Mouse (Mus musculus) hindbrain, embryonic 13.5 days (tissue): ENCODE results near the gene Tspo2. TPM values are rescaled to one million over a fixed set of nuclear protein-coding genes. Genes with fewer than 3 reads are reported as not detected.
A peak's percentile ranks its signal among the peaks of the same experiment; 100 is the strongest.

Experiments
- ATAC-seq: fragments of 200-750 bp; cut with Nextera tagmentation; 2 replicates; pipeline ENCODE4 v1.8.0; 2017; ENCODE audit warnings: moderate TSS enrichment; ENCODE audit not compliant: low FRiP score
- H3K27ac ChIP-seq: fragments of 300-500 bp; sonication (generic); 2 replicates; pipeline ENCODE4 v1.5.1; 2015; ENCODE audit warnings: inconsistent platforms, mild to moderate bottlenecking, moderate library complexity
- H3K27me3 ChIP-seq: fragments of 300-500 bp; sonication (generic); 2 replicates; pipeline ENCODE4 v1.6.1; 2015; ENCODE audit warnings: mild to moderate bottlenecking, inconsistent platforms
- H3K36me3 ChIP-seq: fragments of 300-500 bp; sonication (generic); 2 replicates; pipeline ENCODE4 v1.6.1; 2015; ENCODE audit warnings: mild to moderate bottlenecking, inconsistent platforms
- H3K4me1 ChIP-seq: fragments of 300-500 bp; sonication (generic); replicated peaks from 2 replicates; pipeline ENCODE4 v1.6.1; 2015; ENCODE audit warnings: inconsistent platforms
- H3K4me2 ChIP-seq: fragments of 300-500 bp; sonication (generic); 2 replicates; pipeline ENCODE4 v1.6.1; 2015; ENCODE audit warnings: inconsistent platforms, mild to moderate bottlenecking, moderate library complexity
- H3K4me3 ChIP-seq: fragments of 300-500 bp; sonication (generic); 2 replicates; pipeline ENCODE4 v1.5.1; 2015; ENCODE audit warnings: mild to moderate bottlenecking, inconsistent platforms
- H3K9ac ChIP-seq: fragments of 300-500 bp; sonication (generic); 2 replicates; pipeline ENCODE4 v1.6.1; 2015; ENCODE audit warnings: mild to moderate bottlenecking, inconsistent platforms
- H3K9me3 ChIP-seq: fragments of 300-500 bp; sonication (generic); 2 replicates; pipeline ENCODE4 v1.6.1; 2016; ENCODE audit warnings: inconsistent platforms
- WGBS: fragments of 180-500 bp; shearing (Covaris S2); methylation state at CpG from one replicate; pipeline ENCODE4 v1.1.7; 2015; 5-methylcytosine and 5-hydroxymethylcytosine counted together
- polyA plus RNA-seq: library from polyadenylated mRNA; unstranded; fragments of >200 nt; fragmentation: Nextera tagmentation; extraction: Ambion mirVana; gene quantifications from 2 replicates; pipeline ENCODE4 v1.2.1, GENCODE M21; 2015

The Tspo2 gene
- polyA plus RNA-seq, 1 experiment from 2014 or later, result 1.8 TPM

- Histone ChIP-seq H3K9ac (peak within 1 kb of the TSS; percentile 99), H3K9me3 (no peaks in the 10 kb centered on the region), H3K27me3 (no peaks in the 10 kb centered on the region), H3K4me1 (peaks cover 33% of the 10 kb centered on the region), H3K4me2 (peak within 1 kb of the TSS; percentile 75), H3K36me3 (peaks cover 10% of the 10 kb centered on the region), H3K27ac (peak within 1 kb of the TSS; percentile 100), H3K4me3 (peak within 1 kb of the TSS; percentile 85)
- under 1% methylated on average over 76 of the region's 84 CpGs for WGBS
- ATAC-seq, result peak; percentile 98
Measured at GRCm38 (mm10) chr17:48409380-48410298, 41.7 kb downstream of the Tspo2 start, which contains the start of the genes Nfya and Oard1. Gene Nfya (minus strand): TSS chr17:48409906. Gene Oard1 (plus strand): TSS chr17:48410014.

GRCm38 (mm10) chr17:48408526-48409291 is 42.6 kb downstream of the Tspo2 start:
- WGBS, result under 1% methylated on average over 44 of the region's 47 CpGs
- ATAC-seq, result peak; percentile 33
- Histone ChIP-seq H3K4me1 (peaks cover 33% of the 10 kb centered on the region), H3K36me3 (0 out of 2 replicates have a peak, but pooled peaks cover 5% of the 10 kb centered on the region), H3K27ac (peak overlapping the region; percentile 100), H3K9me3 (no peaks in the 10 kb centered on the region), H3K4me3 (peak overlapping the region; percentile 85), H3K27me3 (no peaks in the 10 kb centered on the region), H3K4me2 (peak overlapping the region; percentile 69), H3K9ac (peak overlapping the region; percentile 99)

GRCm38 (mm10) chr17:48407910-48408525 is 43.3 kb downstream of the Tspo2 start:
- Histone ChIP-seq H3K4me3 (peak overlapping the region; percentile 85), H3K27ac (peak overlapping the region; percentile 100), H3K27me3 (no peaks in the 10 kb centered on the region), H3K4me1 (peaks cover 33% of the 10 kb centered on the region), H3K9ac (peak overlapping the region; percentile 99), H3K36me3 (0 out of 2 replicates have a peak, but pooled peaks cover 5% of the 10 kb centered on the region), H3K9me3 (no peaks in the 10 kb centered on the region), H3K4me2 (peak overlapping the region; percentile 69)
- ATAC-seq, result no peak
- WGBS, result 10% methylated on average over 8 of the region's 8 CpGs

- no peaks in the 10 kb centered on the region for H3K36me3 ChIP-seq
- H3K4me2 ChIP-seq, result peak overlapping the region; percentile 69
- WGBS, result 86% methylated on average over 4 of the region's 4 CpGs
- ATAC-seq, result no peak
- H3K27ac ChIP-seq, result no peak overlapping the region
- no peak overlapping the region for H3K4me3 ChIP-seq
- no peaks in the 10 kb centered on the region for H3K27me3 ChIP-seq
- no peaks in the 10 kb centered on the region for H3K9me3 ChIP-seq
- H3K9ac ChIP-seq, result 0 out of 2 replicates have a peak overlapping the region, but pooled peaks have one; percentile 99
- peaks cover 33% of the 10 kb centered on the region for H3K4me1 ChIP-seq
Measured at GRCm38 (mm10) chr17:48407154-48407553, 44.2 kb downstream of the Tspo2 start.

- Histone ChIP-seq H3K4me3 (no peak overlapping the region), H3K9ac (no peak overlapping the region), H3K9me3 (no peaks in the 10 kb centered on the region), H3K4me2 (no peak overlapping the region), H3K27ac (no peak overlapping the region), H3K4me1 (peaks cover 21% of the 10 kb centered on the region), H3K27me3 (no peaks in the 10 kb centered on the region), H3K36me3 (peaks cover 6% of the 10 kb centered on the region)
- 97% methylated on average over 1 of the region's 1 CpGs for WGBS
- no peak for ATAC-seq
Measured at GRCm38 (mm10) chr17:48404706-48405105, 46.6 kb downstream of the Tspo2 start.

- Histone ChIP-seq H3K4me3 (no peak overlapping the region), H3K4me2 (no peak overlapping the region), H3K9me3 (no peaks in the 10 kb centered on the region), H3K27ac (no peak overlapping the region), H3K27me3 (no peaks in the 10 kb centered on the region), H3K4me1 (peaks cover 21% of the 10 kb centered on the region), H3K36me3 (peaks cover 14% of the 10 kb centered on the region), H3K9ac (no peak overlapping the region)
- WGBS, result 93% methylated on average over 2 of the region's 2 CpGs
- ATAC-seq, result no peak
Measured at GRCm38 (mm10) chr17:48403848-48404247, 47.5 kb downstream of the Tspo2 start.

GRCm38 (mm10) chr17:48402751-48403150 is 48.6 kb downstream of the Tspo2 start:
- Histone ChIP-seq H3K27me3 (no peaks in the 10 kb centered on the region), H3K9me3 (no peaks in the 10 kb centered on the region), H3K4me1 (peaks cover 13% of the 10 kb centered on the region), H3K4me3 (no peak overlapping the region), H3K27ac (no peak overlapping the region), H3K9ac (no peak overlapping the region), H3K36me3 (peaks cover 24% of the 10 kb centered on the region), H3K4me2 (no peak overlapping the region)
- ATAC-seq, result no peak
- 90% methylated on average over 3 of the region's 3 CpGs for WGBS

- ATAC-seq, result no peak
- WGBS, result 89% methylated on average over 4 of the region's 4 CpGs
- H3K36me3 ChIP-seq, result peaks cover 34% of the 10 kb centered on the region
Measured at GRCm38 (mm10) chr17:48401710-48402109, 49.6 kb downstream of the Tspo2 start.

More at GRCm38 (mm10) chr17:48401710-48402109, 49.6 kb downstream of the Tspo2 start:
- Histone ChIP-seq H3K27me3 (no peaks in the 10 kb centered on the region), H3K27ac (no peak overlapping the region), H3K9me3 (no peaks in the 10 kb centered on the region), H3K4me3 (no peak overlapping the region), H3K4me2 (no peak overlapping the region), H3K4me1 (peaks cover 4% of the 10 kb centered on the region; the same call in 1 of the 2 replicates), H3K9ac (no peak overlapping the region)

Other genes with a start within 250 kb of the Tspo2 start
- not detected in 2 replicates for gene Trem1, start 218.8 kb downstream of the Tspo2 start, polyA plus RNA-seq
- not detected in 2 replicates for gene Trem3, start 203.7 kb downstream of the Tspo2 start, polyA plus RNA-seq
- not detected in 2 replicates for gene Treml4, start 187.2 kb downstream of the Tspo2 start, polyA plus RNA-seq
- gene Treml2, start 152.0 kb downstream of the Tspo2 start, polyA plus RNA-seq, result 0.14 and 0.17 TPM in 2 replicates
- gene B430306N03Rik, start 135.4 kb downstream of the Tspo2 start, polyA plus RNA-seq, result 0.14 and 0.35 TPM in 2 replicates
- gene Trem2, start 105.1 kb downstream of the Tspo2 start, polyA plus RNA-seq, result 4.8 and 5.9 TPM in 2 replicates
- gene Treml1, start 91.6 kb downstream of the Tspo2 start, polyA plus RNA-seq, result 0.74 and 1.00 TPM in 2 replicates
- gene Nfya, start 41.6 kb downstream of the Tspo2 start, polyA plus RNA-seq, result 13.2 and 13.8 TPM in 2 replicates
- 45.1 and 47.1 TPM in 2 replicates for gene Oard1, start 41.5 kb downstream of the Tspo2 start, polyA plus RNA-seq
- gene Apobec2, start 18.6 kb downstream of the Tspo2 start, polyA plus RNA-seq, result 0.67 and 0.81 TPM in 2 replicates
- gene Unc5cl, start 3.4 kb upstream of the Tspo2 start, polyA plus RNA-seq, result 0.26 and 0.38 TPM in 2 replicates